Mouse (Mus musculus) ES-E14 (cell line): ENCODE measurements at regions not wholly inside any gene's neighbourhood (a gene's known extent, or its start where the extent isn't known, plus 50 kb on each side); places are given as distances from the start of the nearest gene placed in this dataset.

Experiments used
- DNase-seq: peaks from one replicate; pipeline ENCODE4 v3.0.0-alpha.2; 2013; ENCODE audit warnings: low read depth, low spot score
- H3K27ac ChIP-seq: 2 replicates; pipeline ENCODE4 v1.5.1; 2012; ENCODE audit warnings: low read depth, mild to moderate bottlenecking, low read length, moderate library complexity, mixed read lengths; ENCODE audit not compliant: poor library complexity, insufficient read depth, severe bottlenecking
- H3K36me3 ChIP-seq: 2 replicates; pipeline ENCODE4 v1.6.1; 2012; ENCODE audit warnings: mild to moderate bottlenecking, low read length, moderate library complexity, mixed read lengths; ENCODE audit not compliant: control insufficient read depth, poor library complexity, insufficient read depth, severe bottlenecking
- H3K4me1 ChIP-seq, 2 experiments: fragments of 150-350 bp in 1 of 2; sonication (generic) in 1 of 2; 2 replicates each; pipeline ENCODE4 v1.6.1; 2012; ENCODE audit warnings: low read length in 2 of 2, mild to moderate bottlenecking in 1 of 2, mixed read lengths in 1 of 2; ENCODE audit not compliant: control insufficient read depth in 2 of 2, insufficient read depth in 2 of 2, poor library complexity in 1 of 2
- H3K4me3 ChIP-seq, 2 experiments: fragments of 150-350 bp in 1 of 2; sonication (generic) in 1 of 2; 2 replicates each; pipeline ENCODE4 v1.5.1; 2012; ENCODE audit warnings: low read length in 2 of 2, low read depth in 1 of 2, mild to moderate bottlenecking in 1 of 2, mixed read lengths in 1 of 2; ENCODE audit not compliant: insufficient read depth in 1 of 2, poor library complexity in 1 of 2, severe bottlenecking in 1 of 2
- H3K9ac ChIP-seq: 2 replicates; pipeline ENCODE4 v1.6.1; 2012; ENCODE audit warnings: low read depth, mild to moderate bottlenecking, low read length, mixed read lengths; ENCODE audit not compliant: poor library complexity, insufficient read depth, severe bottlenecking
- H3K9me3 ChIP-seq: fragments of 150-350 bp; sonication (generic); 2 replicates; pipeline ENCODE4 v1.6.1; 2012; ENCODE audit warnings: low read depth, mild to moderate bottlenecking, low read length; ENCODE audit not compliant: control insufficient read depth, insufficient read depth
- CHD2 ChIP-seq: IDR thresholded peaks from 2 replicates; pipeline ENCODE4 v1.6.1; 2014; ENCODE audit warnings: mild to moderate bottlenecking, low read depth, low read length, inconsistent platforms
- HCFC1 ChIP-seq: IDR thresholded peaks from 2 replicates; pipeline ENCODE4 v1.6.1; 2012; ENCODE audit warnings: low read length, inconsistent platforms, borderline replicate concordance; ENCODE audit not compliant: insufficient read depth
- MAFK ChIP-seq: IDR thresholded peaks from 2 replicates; pipeline ENCODE4 v1.6.1; 2014; ENCODE audit warnings: mild to moderate bottlenecking, low read depth, low read length, inconsistent platforms; ENCODE audit not compliant: insufficient read depth
- ZC3H11A ChIP-seq: IDR thresholded peaks from 2 replicates; pipeline ENCODE4 v1.6.1; 2012; ENCODE audit warnings: low read depth, mild to moderate bottlenecking, inconsistent platforms, low read length, borderline replicate concordance
- ZNF384 ChIP-seq: IDR thresholded peaks from 2 replicates; pipeline ENCODE4 v1.6.1; 2012; ENCODE audit warnings: low read depth, low read length, inconsistent platforms
- in situ Hi-C, 2 experiments: fragments of 600-800 bp; cut with MboI; formaldehyde crosslinking; loops; one replicate each; pipeline ENCODE4 v1.15.1; 2025; ENCODE audit warnings: low sequenced_read_pairs in 2 of 2, inconsistent platforms in 1 of 2; ENCODE audit not compliant: unreplicated experiment in 2 of 2

DNA sequence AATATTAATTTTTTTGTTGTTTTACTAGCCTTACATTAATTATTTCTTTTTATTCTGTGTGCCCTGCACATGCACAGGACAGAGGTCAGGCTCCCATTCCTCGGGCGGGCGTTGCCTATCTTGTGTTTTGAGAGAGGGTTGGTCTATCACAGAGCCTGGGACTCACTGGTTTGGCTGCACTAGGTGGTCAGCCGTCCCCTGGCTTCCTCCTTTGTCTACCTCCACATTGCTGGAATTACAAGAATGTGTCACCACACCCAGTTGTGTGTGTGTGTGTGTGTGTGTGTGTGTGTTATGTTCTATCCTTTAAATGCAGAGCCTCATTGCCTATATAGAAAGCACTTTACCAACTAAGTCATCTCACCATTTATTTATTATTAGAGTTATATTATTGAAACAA, 478.5 kb downstream of the Zfp704 start:
- Histone ChIP-seq H3K9ac (no peak overlapping the region), H3K9me3 (no peaks in the 10 kb centered on the region), H3K36me3 (no peaks in the 10 kb centered on the region), H3K4me3 (no peak overlapping the region), H3K4me1 (peaks cover 2 to 9% of the 10 kb centered on the region in 2 experiments; a peak in 2 of 4 replicates), H3K27ac (no peak overlapping the region)
- in situ Hi-C loops: no loop called here
- no peak for DNase-seq
- no peak for TF ChIP-seq CHD2
- TF ChIP-seq ZC3H11A: no peak
- no peak for TF ChIP-seq ZNF384
- no peak for TF ChIP-seq MAFK

DNA sequence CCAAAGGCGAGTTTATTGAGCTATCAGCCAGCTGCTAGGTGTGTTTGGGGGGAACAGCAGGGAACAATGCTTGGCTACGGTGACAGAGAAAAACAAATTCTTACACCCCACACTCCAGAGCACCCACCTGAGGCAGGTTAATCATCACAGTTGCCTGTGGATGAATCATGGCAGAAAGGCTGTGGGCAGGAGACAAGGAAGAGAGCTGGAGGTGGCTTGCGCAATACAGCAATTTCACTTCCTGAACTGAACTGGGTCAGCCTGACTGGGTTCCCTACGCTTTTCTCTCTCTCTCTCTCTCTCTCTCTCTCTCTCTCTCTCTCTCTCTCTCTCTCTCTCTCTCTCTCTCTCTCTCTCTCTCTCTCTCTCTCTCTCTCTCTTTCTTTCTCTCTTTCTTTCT, 481.5 kb downstream of the Zfp704 start:
- in situ Hi-C loops: no loop called here
- no peak for DNase-seq
- TF ChIP-seq MAFK (no peak), HCFC1 (no peak), ZNF384 (no peak), ZC3H11A (no peak), CHD2 (no peak)

DNA sequence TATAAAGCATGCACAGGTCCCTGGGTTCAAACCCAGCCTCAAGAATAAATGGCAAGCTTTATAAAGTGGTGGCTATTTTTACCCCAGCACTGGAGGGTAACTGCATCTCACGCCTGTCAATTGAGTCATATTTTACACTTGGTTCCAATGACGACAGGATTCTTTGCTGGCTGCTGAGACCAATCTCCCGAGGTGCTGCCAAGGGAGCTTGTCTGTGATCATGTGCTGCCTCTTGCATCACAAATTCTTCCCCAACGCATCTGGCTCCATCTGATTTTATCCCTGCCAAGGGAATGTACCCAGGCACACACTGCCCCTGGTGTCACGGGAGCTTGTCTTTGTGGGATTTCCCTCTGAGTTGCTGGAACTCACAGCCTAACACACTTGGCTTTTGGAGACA, 486.8 kb downstream of the Zfp704 start:
- no peak overlapping the region for H3K9ac ChIP-seq
- no peaks in the 10 kb centered on the region for H3K36me3 ChIP-seq
- no peak overlapping the region for H3K4me3 ChIP-seq
- peaks cover 0 to under 1% of the 10 kb centered on the region in 2 experiments; a peak in 2 of 4 replicates for H3K4me1 ChIP-seq
- no peaks in the 10 kb centered on the region for H3K9me3 ChIP-seq
- in situ Hi-C loops: no loop called here
- TF ChIP-seq CHD2 (no peak), ZNF384 (no peak), ZC3H11A (no peak)
- no peak for DNase-seq
- no peak overlapping the region for H3K27ac ChIP-seq

More for the DNA sequence above, 481.5 kb downstream of the Zfp704 start:
- Histone ChIP-seq H3K4me1 (peaks cover 2 to 9% of the 10 kb centered on the region in 2 experiments; a peak in 2 of 4 replicates), H3K9ac (no peak overlapping the region), H3K4me3 (no peak overlapping the region), H3K36me3 (no peaks in the 10 kb centered on the region), H3K9me3 (no peaks in the 10 kb centered on the region), H3K27ac (no peak overlapping the region)

- no peaks in the 10 kb centered on the region for H3K4me1 ChIP-seq
- no peak overlapping the region for H3K9ac ChIP-seq
- no peaks in the 10 kb centered on the region for H3K36me3 ChIP-seq
- H3K9me3 ChIP-seq: no peaks in the 10 kb centered on the region
- H3K4me3 ChIP-seq: no peak overlapping the region
- no peak overlapping the region for H3K27ac ChIP-seq
- TF ChIP-seq CHD2 (no peak), MAFK (no peak), ZNF384 (no peak), ZC3H11A (no peak), HCFC1 (no peak)
- in situ Hi-C loops: no loop called here
- no peak for DNase-seq
These were observed 492.0 kb downstream of the Zfp704 start for GRCm38 (mm10) chr3:9117913-9118312.

GRCm38 (mm10) chr3:9113410-9113809, 496.5 kb downstream of the Zfp704 start:
- DNase-seq: no peak
- H3K4me1 ChIP-seq: peaks cover 2% of the 10 kb centered on the region in 2 experiments; a peak in 3 of 4 replicates
- in situ Hi-C loops: no loop called here

More at GRCm38 (mm10) chr3:9113410-9113809, 496.5 kb downstream of the Zfp704 start:
- TF ChIP-seq ZNF384: no peak
- TF ChIP-seq ZC3H11A: no peak
- no peak for TF ChIP-seq CHD2
- TF ChIP-seq MAFK: no peak
- TF ChIP-seq HCFC1: no peak
- H3K27ac ChIP-seq: no peak overlapping the region
- no peaks in the 10 kb centered on the region for H3K36me3 ChIP-seq
- H3K9ac ChIP-seq: no peak overlapping the region
- no peak overlapping the region for H3K4me3 ChIP-seq
- no peaks in the 10 kb centered on the region for H3K9me3 ChIP-seq
